Mouse (Mus musculus) urinary bladder, postnatal 4 days (tissue): Measurements from ENCODE around the gene Plcd4.
A peak's percentile ranks its signal among the peaks of the same experiment; 100 is the strongest.
"Not testable (repeated sequence)": the region's sequence is repeated elsewhere in the genome, so short reads cannot be mapped to it uniquely, and the experiment has no call there.

Experiments used
- DNase-seq, 2 experiments: peaks; one replicate each; pipeline ENCODE4 v3.0.0; 2021 to 2022; ENCODE audit warnings: low spot score in 2 of 2

The Plcd4 gene

DNA sequence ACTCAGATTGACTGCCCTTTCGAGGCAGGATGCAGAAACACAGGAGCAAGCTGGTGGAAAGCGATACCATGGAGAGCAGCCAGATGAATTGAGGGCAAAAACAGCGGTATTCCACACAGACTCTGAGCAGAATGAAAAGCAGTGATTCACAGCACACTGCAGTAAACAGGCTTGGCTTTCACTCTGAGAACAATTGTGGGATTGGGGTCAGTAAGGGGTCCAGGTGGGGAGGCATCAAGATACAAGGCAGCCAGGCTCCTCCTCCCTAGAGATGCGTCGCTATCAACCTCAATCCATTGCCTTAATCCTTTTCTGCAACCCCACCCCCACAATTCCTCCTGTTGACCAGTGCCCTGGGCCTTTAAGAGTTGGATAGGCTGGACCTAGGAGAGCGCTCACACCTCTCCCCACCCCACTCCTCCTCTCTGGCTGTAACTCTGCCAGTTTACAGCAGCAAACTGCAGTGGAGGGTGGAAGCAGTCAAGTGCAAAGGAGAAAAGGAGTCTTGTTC lies at the start of gene Plcd4:
TSS of gene Plcd4 (plus strand) at position 438 of the 511 bp plus-strand sequence.
- no peak for DNase-seq

DNA sequence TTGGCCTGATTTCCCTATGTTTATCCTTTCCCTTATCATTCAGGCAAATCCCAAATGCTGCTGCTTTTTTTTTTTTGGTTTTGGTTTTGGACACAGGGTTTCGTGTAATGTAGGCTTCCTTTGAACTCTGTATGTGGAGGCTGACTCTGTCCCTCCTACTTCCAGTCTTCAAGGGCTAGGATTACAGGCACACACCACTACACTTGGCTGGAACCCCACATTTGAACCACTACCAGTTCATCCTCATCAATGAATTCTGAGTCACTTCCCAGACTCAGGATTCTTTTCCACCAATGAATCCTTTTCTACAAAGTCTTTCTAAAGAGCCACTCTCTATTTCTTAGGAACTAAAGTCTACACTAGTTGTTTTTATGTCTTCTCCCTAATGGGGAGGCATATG lies 41.6 kb upstream of the Plcd4 start:
- no peak for DNase-seq

DNA sequence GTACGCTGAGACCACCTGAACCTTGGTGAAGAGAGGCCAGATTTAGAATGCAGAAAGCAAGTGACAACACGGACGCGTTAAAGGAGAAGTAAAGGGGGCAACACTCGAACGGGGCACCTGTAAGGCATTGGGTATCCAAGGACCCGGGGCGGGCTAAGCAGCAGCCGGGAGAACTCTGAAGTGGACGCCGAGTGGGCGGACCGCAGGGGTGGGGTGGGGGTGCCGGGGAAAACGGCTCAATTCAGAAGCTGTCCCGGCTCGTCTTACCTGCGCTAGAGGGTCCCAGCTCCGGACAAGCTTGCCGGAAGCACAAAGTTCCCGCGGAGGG lies 37.3 kb upstream of the Plcd4 start:
- no peak for DNase-seq

DNA sequence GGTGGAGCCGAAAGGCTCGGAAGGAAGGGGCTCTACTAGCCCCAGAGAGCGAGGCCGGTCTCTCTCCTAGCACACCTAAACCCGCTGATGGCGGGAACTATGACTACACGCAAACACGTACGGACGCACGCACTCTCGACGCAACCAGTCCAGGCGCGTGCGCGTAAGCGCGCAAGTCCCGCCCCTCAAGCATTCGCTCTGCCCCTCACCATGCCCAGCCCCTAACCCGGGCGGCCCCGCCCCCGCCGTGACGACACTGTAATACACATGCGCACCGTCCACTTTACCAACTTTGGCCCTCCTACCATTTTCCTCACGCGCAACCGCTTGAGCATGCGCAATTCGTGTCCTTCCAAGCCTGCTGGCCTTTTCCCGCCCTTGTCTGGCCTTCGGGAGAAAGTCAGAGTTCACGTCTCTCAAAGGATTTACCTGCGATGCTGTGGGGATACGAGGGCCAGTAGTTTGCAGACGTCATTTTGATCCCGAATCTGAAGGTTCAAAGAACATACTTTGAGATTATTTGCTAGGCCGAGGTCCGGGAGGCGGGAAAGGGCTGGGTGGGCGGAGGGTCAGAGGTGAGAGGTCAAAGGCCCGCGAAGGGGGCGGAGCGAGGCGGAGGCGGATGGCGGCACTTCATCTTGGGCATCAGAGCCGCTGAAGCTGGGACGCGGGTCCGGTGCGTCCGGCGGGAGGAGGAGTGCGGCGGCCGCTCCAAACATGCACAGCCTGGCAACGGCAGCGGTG lies 36.8 kb upstream of the Plcd4 start, which contains the start of gene Cnot9:
TSS of gene Cnot9 (plus strand) at position 338 of the 744 bp plus-strand sequence.
- DNase-seq, result peak; percentile 100

DNA sequence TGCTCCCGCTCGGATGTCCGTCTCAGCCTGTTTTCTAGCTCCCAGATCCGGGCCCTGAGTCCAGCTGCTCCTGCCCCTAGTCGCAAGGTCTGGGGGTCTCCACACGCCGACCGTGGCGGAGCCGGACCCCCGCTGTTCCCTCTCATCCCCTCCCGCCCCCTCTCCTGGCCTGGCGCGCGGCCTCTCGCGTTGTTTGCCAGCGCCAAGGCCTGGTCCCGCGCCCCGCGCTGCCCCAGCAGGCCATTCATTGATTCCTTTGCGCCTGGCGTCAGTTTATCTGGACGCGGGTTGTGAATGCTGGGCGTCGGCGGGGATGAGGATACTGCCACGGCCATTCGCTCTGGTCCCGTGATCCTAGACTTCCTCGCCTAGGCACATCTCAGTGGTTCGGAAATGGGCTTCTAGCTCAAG lies 36.2 kb upstream of the Plcd4 start:
- peak in 1 of 2 experiments; percentile 69 for DNase-seq

DNA sequence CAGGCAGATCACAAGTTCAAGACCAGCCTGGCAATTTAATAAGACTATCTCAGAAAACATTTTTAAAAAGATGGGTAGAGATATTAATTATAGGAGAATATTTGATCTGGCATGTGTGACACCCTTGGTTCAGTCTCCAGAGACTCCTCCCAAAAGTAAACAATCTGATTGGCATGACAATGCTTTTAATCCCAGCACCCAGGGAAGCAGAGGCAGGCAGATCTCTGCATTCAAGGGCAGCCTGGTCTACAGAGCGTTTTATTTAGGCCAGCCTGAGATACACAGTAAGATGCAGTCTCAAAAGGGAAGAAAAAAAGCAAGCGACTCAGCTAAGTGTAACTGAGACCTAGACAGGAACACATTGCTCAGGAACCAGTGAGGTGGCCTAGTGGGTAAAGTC lies 34.9 kb upstream of the Plcd4 start:
- DNase-seq, result no peak

DNA sequence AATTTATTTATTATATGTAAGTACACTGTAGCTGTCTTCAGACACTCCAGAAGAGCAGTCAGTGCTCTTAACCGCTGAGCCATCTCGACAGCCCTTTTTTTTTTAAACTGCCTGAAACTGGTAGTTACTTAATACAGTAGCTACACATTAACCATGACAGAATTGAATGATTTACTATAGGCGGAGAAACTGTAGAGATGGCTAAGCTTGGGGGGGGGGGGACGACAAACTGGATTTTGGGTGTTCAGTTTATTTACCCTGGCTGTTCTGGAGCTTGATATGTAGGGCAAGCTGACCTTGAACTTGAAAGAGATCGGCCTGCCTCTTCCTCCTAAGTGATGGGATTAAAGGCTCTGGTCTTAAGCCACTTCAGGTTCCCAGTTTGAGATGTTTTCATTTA lies 31.4 kb upstream of the Plcd4 start:
- no peak for DNase-seq

DNA sequence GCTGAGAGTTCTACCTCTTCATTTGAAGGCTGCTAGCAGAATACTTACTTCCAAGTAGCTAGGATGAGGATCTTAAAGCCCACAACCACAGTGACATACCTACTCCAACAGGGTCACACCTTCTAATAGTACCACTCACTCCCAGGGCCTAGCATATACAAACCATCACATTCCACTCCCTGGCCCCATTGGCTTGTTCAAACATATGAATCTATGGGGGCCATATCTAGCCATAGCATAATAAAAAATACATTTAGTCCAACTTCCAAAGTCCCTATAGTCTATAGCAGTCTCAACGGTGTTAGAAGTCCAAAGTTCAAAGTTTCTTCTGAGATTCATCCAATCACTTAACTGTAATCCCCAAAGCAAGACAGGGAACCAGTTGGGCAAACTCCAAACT lies 29.7 kb upstream of the Plcd4 start:
- not testable (repeated sequence) for DNase-seq

DNA sequence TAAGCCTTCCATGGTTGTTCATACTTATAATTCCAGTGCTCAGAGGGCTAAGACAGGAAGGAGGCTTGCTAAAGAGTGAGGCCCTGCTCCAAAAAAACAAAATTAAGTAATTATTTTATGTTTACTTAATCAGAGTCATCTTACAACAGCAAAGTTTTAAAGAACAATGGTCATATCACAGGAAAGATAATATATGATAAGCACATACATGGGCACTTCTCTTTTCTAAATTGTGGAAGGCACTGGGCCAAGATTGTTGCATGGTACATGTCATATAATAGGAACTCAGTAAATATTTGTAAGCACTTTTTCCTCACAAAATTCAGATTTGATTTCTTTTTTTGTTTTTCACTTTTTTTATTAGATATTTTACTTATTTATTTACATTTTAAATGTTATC lies 22.8 kb upstream of the Plcd4 start:
- DNase-seq, result no peak

DNA sequence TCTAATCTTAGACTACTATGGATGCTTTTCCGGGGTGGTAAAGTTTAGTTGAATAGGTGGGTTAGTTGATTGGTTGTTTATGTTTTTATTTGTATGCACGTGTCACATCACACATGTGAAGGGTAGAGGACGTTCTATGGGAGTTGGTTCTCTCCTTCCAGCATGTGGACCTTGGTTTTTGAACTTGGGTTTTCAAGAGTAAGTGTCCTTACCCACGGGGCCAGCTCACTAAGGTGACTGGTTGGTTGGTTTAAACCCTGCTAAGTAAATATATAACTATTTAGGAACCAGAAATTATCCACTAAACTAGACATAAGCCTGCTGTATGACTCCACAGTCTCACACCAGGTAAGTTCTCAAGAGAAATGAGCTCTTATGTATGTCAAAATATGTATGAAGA lies 17.9 kb upstream of the Plcd4 start:
- no peak for DNase-seq

DNA sequence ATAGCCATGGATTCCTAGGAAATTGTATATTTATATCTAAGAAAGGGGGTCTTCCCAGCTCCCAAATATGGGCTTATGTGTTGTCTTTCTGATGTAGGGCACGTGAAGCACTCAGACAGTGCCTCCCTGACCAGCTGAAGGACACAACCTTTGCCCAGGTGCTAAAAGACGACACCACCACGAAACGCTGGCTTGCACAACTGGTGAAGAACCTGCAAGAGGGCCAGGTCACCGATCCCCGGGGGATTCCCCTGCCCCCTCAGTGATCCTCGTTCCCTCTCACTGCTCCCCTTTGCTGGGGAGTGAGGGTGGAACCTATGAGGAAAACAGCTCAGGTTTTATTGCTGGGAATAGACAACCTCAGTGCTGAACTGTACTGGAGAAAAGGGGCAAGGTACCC lies 14.1 kb upstream of the Plcd4 start:
- no peak for DNase-seq

DNA sequence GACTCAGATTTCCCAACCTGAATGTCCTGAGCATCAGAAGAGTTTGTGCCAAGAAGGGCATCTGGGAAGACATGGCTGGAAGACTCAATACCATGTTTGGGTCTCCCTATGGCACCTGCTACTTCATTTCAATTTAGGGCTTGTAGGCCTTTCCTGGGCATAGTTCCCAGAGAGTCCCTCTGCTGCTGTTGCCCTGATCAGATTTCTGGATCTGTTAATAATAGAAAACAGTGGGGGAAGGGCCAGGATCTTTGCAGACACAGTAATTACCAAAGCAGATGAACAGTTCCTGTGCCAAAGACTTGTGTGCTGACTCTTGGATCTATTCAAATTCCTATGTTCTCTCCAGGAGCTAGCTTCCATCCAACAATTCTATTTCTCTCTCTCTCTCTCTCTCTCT lies 4.0 kb upstream of the Plcd4 start:
- no peak for DNase-seq

DNA sequence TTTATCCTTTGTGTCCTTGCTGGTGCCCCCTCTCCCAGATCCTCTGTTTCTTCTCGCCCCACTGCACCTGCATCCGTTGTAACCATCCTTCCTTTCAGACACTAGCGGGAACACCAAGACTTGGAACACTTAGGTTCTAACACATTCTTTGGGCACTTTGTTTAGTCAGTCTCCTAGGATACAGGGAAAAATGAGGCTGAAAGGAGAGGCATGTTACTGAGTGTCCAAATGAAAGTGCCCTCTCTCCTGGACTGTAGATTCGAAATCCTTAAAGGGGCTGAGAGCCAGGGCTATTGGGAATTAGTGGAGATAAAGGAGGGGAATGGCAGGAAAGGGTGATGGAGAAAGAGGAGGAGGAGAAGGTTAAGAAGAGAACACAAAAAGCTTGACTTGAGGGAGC lies 1.5 kb downstream of the Plcd4 start, which contains the start of gene Usp37:
TSS of gene Usp37 (minus strand) at position 101 of the 400 bp plus-strand sequence.
- DNase-seq, result no peak

DNA sequence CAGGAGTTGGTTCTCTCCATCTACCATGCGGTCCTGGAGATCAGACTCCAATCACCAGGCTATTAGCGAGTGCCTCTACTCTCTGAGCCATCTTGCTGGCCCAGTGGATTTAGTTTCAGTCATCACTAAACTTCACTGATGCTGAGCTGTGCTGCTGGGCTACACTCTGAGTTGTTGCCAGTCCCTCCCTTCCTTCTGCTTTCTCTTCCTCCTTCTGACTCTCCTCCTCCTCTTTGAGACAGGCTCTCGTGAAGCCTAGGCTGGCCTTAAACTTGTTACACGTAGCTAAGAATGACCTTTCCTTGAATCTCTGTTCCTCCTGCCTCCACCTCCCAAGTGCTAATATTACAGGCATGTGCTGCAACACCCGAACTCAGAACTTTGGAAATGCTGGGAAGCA lies 16.4 kb downstream of the Plcd4 start:
- DNase-seq, result no peak

DNA sequence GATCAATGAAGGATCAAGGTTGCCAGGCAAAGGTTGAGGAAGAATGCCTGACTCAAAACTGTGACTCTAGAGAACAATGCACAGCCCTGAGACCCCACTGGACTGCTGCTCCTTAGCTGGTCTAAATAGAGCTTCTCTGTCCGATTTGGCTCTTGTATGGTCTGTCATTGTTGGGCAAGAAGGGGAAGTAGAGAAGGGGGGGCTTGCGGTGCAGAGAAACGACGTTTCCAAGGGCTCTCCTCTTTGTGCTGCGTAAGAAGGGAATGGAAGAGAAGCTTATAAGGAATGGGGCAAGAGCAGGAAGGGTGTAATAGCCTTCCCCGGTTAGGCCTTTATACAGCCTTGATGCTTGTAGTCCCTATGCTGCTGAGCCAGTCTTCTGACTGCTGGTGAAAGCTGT lies 23.1 kb downstream of the Plcd4 start:
- DNase-seq, result no peak

DNA sequence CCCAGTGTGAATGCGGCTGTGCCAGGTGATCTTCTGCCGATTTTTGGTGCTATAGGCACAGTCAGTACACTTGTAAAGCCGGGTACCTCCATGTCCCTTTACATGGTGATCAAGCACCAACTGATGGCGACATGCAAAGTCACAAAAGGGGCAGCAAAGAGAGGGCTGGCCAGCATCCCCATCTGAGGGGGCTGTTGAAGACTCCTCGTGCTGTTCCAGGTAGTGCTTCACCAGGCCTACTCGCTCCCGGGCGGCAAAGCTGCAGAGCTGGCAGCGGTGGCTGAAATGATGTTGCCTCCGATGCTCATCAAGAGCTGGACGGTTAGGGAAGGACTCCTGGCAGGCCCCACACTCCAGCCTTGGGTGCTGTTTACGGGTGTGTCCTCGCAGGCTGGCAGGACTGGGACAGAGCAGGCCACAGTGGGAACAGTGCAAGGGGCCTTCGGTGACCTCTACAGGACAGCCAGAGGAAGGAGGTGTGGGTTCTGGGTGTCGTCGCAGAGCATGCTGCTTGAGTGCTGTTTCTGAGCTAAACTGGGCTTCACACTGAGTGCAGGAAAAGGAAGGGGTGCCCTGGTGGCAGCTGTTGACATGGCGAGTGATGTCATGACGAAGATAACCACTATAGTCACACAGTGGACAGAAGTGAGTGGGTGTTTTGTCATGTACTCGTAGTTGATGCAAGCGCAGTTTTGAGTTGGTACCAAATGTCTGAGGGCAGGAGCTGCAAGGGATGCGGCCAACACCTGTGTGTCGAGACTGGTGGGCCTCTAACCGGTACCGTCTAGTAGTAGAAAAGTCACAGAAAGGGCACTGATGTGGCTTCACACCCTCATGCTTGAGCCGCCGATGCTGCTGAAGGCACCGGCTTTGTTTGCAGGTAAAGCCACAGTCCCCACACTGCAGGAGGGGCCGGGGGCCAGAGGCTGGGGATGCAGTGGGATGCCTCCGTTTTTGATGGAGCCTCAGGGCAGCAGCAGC lies 27.3 kb downstream of the Plcd4 start:
- no peak for DNase-seq

DNA sequence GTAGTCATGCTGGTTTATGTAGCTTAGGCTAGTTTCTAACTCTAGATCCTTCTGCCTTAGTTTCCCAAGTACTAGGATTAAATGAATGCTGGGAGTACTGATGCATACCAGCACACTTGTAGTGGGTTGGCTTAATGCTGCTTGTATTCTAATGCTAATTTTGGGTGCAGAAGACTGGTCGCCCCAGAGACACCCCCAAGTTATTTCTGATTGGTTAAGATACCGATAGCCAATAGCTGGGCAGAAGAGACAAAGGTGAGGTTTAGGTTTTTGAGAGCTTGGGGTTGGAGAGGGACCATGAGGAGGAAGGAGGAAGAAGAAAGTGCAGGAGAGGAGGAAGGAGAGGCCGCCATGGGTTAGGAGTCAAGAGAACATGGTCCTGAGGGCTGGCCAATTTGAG lies 39.9 kb downstream of the Plcd4 start:
- DNase-seq, result no peak

DNA sequence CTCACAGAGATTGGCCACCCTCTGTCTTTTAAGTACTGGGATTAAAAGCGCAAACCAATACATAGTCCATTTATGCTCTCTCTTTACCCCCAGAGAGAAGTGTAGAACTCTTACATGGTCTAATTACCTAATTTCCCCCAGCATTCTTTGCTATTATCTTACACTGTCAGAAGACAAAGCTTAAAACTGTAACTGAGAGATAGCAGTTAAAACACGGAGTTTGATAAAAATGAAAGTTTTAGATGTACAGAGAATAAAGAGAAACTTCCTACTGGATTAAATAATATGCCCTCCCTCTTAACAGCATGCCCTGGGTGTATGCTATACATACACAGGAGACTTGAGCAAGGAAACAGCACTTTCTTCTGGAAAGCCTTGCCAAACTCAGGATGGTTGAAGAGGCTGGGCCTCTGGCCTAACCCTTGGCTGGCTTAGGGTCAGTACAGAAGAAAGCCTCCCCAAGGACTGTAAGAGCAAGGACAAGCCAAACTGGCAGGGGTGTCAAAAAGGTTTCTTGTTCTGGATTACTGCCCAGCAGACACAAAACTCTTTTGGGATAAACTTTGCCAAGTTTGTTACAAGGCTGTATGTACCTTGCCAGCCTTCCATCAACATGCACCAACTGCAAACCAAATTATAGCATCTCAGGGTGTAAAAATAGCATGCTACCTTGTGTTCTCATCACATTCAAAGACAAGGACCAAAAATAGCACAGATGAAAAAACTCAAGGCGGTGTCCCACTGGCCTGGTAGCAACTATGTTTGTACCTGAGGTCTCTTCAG lies 42.1 kb downstream of the Plcd4 start:
- no peak for DNase-seq

DNA sequence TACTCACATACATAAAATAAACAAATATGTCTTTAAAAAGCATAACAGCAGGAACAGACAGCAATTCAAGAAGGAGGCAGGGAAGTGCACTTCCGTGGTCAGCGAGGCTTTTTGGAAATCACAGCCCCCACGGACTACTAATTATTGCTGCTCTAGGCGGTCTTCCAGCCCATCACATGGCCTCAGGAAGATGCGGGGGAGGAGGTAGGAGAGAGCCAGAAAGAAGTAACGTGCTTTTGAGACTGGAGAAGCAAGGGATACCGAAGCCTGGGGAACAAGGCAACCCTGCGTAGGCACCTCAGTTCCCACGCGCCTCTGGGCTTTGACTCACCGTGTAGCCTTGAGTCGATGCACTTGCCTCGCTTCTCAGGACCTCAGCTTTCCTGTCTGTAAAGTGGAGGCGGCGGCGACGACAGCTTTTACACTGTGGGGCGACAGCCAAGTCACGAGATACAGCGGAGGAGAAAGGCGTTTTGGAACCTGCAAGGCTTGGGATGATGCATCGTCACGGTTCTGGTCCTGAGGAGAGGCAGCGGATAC lies 44.6 kb downstream of the Plcd4 start:
- peak in 1 of 2 experiments; percentile 41 for DNase-seq

DNA sequence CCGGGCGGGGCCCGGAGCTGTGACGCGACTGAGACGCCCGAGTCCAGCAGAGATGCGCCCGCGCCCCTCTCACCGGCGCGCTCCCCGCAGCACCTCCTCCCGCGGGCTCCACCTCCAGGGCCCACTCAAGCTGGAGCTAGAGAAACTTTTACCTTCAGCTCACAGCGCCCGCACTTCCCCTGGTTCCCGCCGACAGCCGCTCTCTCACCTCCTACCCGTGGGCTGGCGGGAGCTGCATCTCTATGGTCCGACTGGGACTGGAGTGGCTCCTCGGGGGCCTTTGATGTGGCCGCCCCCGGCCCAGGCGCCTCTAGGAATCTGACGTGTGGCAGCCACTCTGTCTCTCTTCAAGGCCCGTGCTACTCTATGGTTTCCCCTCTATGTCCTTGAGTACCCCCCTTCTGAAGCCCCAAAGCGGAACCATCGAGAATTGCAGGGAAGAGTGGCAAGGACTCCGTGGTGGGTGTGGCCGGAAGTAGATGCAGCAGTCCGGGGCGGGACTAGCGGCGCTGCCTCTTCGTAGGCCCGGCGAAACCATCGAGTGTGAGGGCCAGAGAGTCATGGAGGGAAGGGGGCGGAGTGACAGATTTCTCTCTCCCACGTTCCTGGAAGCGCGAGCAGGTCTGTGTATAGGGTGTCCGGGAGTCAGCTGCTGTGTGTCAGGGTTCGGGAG lies 45.2 kb downstream of the Plcd4 start, which contains the start of the genes Zfp142 and Bcs1l:
TSS of gene Zfp142 (minus strand) at position 474 of the 673 bp plus-strand sequence.
TSS of gene Bcs1l (plus strand) at position 517 of the 673 bp plus-strand sequence.
- DNase-seq, result peak; percentile 97

DNA sequence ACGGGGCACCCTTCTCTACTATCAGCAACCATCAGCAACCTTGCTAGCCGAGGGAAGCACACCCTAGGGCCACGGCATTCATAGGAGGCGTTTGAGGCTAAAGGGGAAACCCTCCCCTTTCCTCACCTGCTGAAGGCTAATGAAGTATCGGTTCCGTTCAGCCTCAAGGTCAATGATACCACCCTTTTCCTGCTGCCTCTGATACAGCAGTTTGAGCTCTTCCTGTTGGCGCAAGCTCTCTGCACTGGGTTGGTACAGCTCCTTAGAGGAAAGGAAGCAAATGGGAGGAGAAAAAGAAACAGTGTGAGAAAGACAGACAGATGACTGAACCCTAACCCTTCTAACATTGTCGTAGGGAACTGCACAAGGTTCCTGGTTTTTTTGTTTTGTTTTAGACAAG lies 51.7 kb downstream of the Plcd4 start:
- DNase-seq, result no peak
